Comparison of ENCODE assay signal across 26 mouse cellular contexts in genomic region chr8:92950639-92951371, GRCm38 (mm10). TPM values are rescaled to one million over a fixed set of nuclear protein-coding genes. Genes with fewer than 3 reads are reported as not detected.
DNase-seq lines count a peak whose midpoint lies in the region; ATAC-seq and TF ChIP-seq lines count a peak whose summit lies in the region.
"Had no signal": no experiment of that assay in that cellular context is flagged by ENCODE, and none has a peak within 500 bp of the region (broad histone marks: within the 10 kb centered on the region; RNA-seq: fewer than 3 reads in every experiment).

No protein-coding gene starts in this region.

- ATAC-seq in forebrain, embryonic 14.5 days: no peak
- ATAC-seq in forebrain, postnatal 0 days: no peak
- ATAC-seq in lung, embryonic 14.5 days (ENCODE audit: insufficient read depth): peak; percentile 87
- peak; percentile 83 for ATAC-seq in lung, embryonic 16.5 days (ENCODE audit: low read depth)
- ATAC-seq: activated CD4-positive, CD25-positive, alpha-beta regulatory T cell, adult 4 months; CD4-positive, CD25-positive, alpha-beta regulatory T cell, adult 4 months; forebrain, embryonic 13.5 days; Patski had no signal

- H3K36me3 ChIP-seq in forebrain, embryonic 14.5 days (ENCODE audit: control insufficient read depth, insufficient read depth, low read length): no peaks in the 10 kb centered on the region
- H3K36me3 ChIP-seq in forebrain, postnatal 0 days (ENCODE audit: insufficient read depth): no peaks in the 10 kb centered on the region
- no peaks in the 10 kb centered on the region for H3K36me3 ChIP-seq in lung, embryonic 14.5 days (ENCODE audit: insufficient read depth)
- no peaks in the 10 kb centered on the region for H3K36me3 ChIP-seq in lung, embryonic 16.5 days (ENCODE audit: control insufficient read depth, insufficient read depth, low read length)
- H3K36me3 ChIP-seq: embryonic facial prominence, embryonic 10.5 days; embryonic facial prominence, embryonic 12.5 days; G1E had no signal

- H3K9ac ChIP-seq in forebrain, embryonic 14.5 days (ENCODE audit: low read length): no peak overlapping the region
- H3K9ac ChIP-seq in forebrain, postnatal 0 days: no peak overlapping the region
- H3K9ac ChIP-seq in lung, embryonic 14.5 days: no peak overlapping the region
- no peak overlapping the region for H3K9ac ChIP-seq in lung, embryonic 16.5 days (ENCODE audit: low read length)
- H3K9ac ChIP-seq: embryonic facial prominence, embryonic 12.5 days; forebrain, embryonic 13.5 days had no signal

- DNase-seq in forebrain, embryonic 14.5 days (ENCODE audit: low spot score): peak; percentile 11
- DNase-seq in forebrain, postnatal 0 days: no peak
- peak; percentile 80 for DNase-seq in lung, embryonic 14.5 days
- DNase-seq in lung, postnatal 10 days: no peak
- DNase-seq in lung, postnatal 25 days (ENCODE audit: low spot score): no peak
- peak; percentile 6 for DNase-seq in lung, postnatal 14 days
- DNase-seq in kidney, postnatal 36 days: no peak
- DNase-seq: adrenal gland, adult 8-10 months; adrenal gland, postnatal 14 days; adrenal gland, postnatal 36 days; B cell, adult 2 months; cerebellum, adult 11-12 months; cerebellum, adult 2 months; cerebellum, adult 9-10 months; cerebellum, postnatal 10 days; cerebellum, postnatal 25 days had no signal

- H3K4me1 ChIP-seq in forebrain, embryonic 14.5 days (ENCODE audit: control insufficient read depth, insufficient read depth, low read length): no peaks in the 10 kb centered on the region
- H3K4me1 ChIP-seq in forebrain, postnatal 0 days (ENCODE audit: insufficient read depth): no peaks in the 10 kb centered on the region
- H3K4me1 ChIP-seq in lung, embryonic 14.5 days (ENCODE audit: insufficient read depth): no peaks in the 10 kb centered on the region
- peaks cover 8% of the 10 kb centered on the region for H3K4me1 ChIP-seq in lung, embryonic 16.5 days (replicated peaks; ENCODE audit: control insufficient read depth, insufficient read depth, low read length)
- H3K4me1 ChIP-seq: embryonic facial prominence, embryonic 10.5 days; embryonic facial prominence, embryonic 12.5 days; forebrain, embryonic 13.5 days had no signal

- no peak overlapping the region for H3K27ac ChIP-seq in forebrain, embryonic 14.5 days (ENCODE audit: low read depth, low read length)
- no peak overlapping the region for H3K27ac ChIP-seq in forebrain, postnatal 0 days (ENCODE audit: low read depth, low read length)
- no peak overlapping the region for H3K27ac ChIP-seq in lung, embryonic 14.5 days (ENCODE audit: low read depth)
- no peak overlapping the region for H3K27ac ChIP-seq in lung, embryonic 16.5 days (ENCODE audit: low read length)
- H3K27ac ChIP-seq: embryonic facial prominence, embryonic 10.5 days; embryonic facial prominence, embryonic 12.5 days; forebrain, embryonic 13.5 days had no signal

- no peaks in the 10 kb centered on the region for H3K9me3 ChIP-seq in forebrain, embryonic 14.5 days (replicated peaks; ENCODE audit: control insufficient read depth, low read length)
- no peaks in the 10 kb centered on the region for H3K9me3 ChIP-seq in forebrain, postnatal 0 days (ENCODE audit: low read length)
- H3K9me3 ChIP-seq in lung, embryonic 14.5 days (ENCODE audit: low read depth, low read length): no peaks in the 10 kb centered on the region
- no peaks in the 10 kb centered on the region for H3K9me3 ChIP-seq in lung, embryonic 16.5 days (ENCODE audit: control insufficient read depth, low read length)
- H3K9me3 ChIP-seq: embryonic facial prominence, embryonic 10.5 days; embryonic facial prominence, embryonic 12.5 days; forebrain, embryonic 13.5 days had no signal

- no peak overlapping the region for H3K4me2 ChIP-seq in forebrain, embryonic 14.5 days (ENCODE audit: low read length)
- H3K4me2 ChIP-seq in forebrain, postnatal 0 days (ENCODE audit: low read depth): no peak overlapping the region
- no peak overlapping the region for H3K4me2 ChIP-seq in lung, embryonic 14.5 days
- no peak overlapping the region for H3K4me2 ChIP-seq in lung, embryonic 16.5 days (ENCODE audit: low read depth, low read length)
- H3K4me2 ChIP-seq: embryonic facial prominence, embryonic 12.5 days; forebrain, embryonic 13.5 days had no signal

- WGBS in forebrain, embryonic 14.5 days: 74% methylated on average over 12 of the region's 12 CpGs
- 60% methylated on average over 12 of the region's 12 CpGs for WGBS in forebrain, postnatal 0 days
- WGBS in lung, embryonic 14.5 days: 25% methylated on average over 12 of the region's 12 CpGs
- 31% methylated on average over 12 of the region's 12 CpGs for WGBS in lung, embryonic 16.5 days

- H3K27me3 ChIP-seq in forebrain, embryonic 14.5 days (replicated peaks; ENCODE audit: control insufficient read depth, insufficient read depth, low read length): no peaks in the 10 kb centered on the region
- no peaks in the 10 kb centered on the region for H3K27me3 ChIP-seq in forebrain, postnatal 0 days (ENCODE audit: insufficient read depth, low read length)
- no peaks in the 10 kb centered on the region for H3K27me3 ChIP-seq in lung, embryonic 14.5 days (ENCODE audit: insufficient read depth, low read length)
- no peaks in the 10 kb centered on the region for H3K27me3 ChIP-seq in lung, embryonic 16.5 days (ENCODE audit: control insufficient read depth, insufficient read depth, low read depth, low read length)
- H3K27me3 ChIP-seq: CH12.LX; embryonic facial prominence, embryonic 12.5 days; forebrain, embryonic 13.5 days had no signal

- no peak for TF ChIP-seq CTCF in forebrain, postnatal 0 days (IDR thresholded peaks at IDR 0.05; ENCODE audit: low read depth)
- no peak for TF ChIP-seq CTCF in lung, embryonic 14.5 days (IDR thresholded peaks at IDR 0.05; ENCODE audit: low read depth)

- H3K4me3 ChIP-seq in forebrain, embryonic 14.5 days (ENCODE audit: low read depth, low read length): no peak overlapping the region
- H3K4me3 ChIP-seq in forebrain, postnatal 0 days (ENCODE audit: low read depth, low read length): no peak overlapping the region
- H3K4me3 ChIP-seq in lung, embryonic 14.5 days (ENCODE audit: low read depth, low read length): no peak overlapping the region
- no peak overlapping the region for H3K4me3 ChIP-seq in lung, embryonic 16.5 days (ENCODE audit: low read length)
- H3K4me3 ChIP-seq: embryonic facial prominence, embryonic 10.5 days; embryonic facial prominence, embryonic 12.5 days; forebrain, embryonic 13.5 days had no signal

RNA-seq across cellular contexts. Expression of gene Slc6a2, which starts 9.1 kb away (rescaled TPM):
- not detected in 2 replicates for polyA plus RNA-seq in forebrain, embryonic 14.5 days (2014; fragmentation: Nextera tagmentation; extraction: Ambion mirVana)
- total RNA-seq in forebrain, postnatal 0 days (2014; rRNA removed): 0.08 TPM in 1 of 2 replicates, not detected in the other
- polyA plus RNA-seq in forebrain, postnatal 0 days (2015; fragmentation: Nextera tagmentation; extraction: Ambion mirVana): not detected in 2 replicates
- 0.08 and 0.16 TPM in 2 replicates for polyA plus RNA-seq in lung, embryonic 14.5 days (2014; fragmentation: Nextera tagmentation; extraction: Ambion mirVana)
- 0.58 and 0.70 TPM in 2 replicates for polyA plus RNA-seq in lung, embryonic 16.5 days (2015; fragmentation: Nextera tagmentation; extraction: Ambion mirVana)
- total RNA-seq: CH12.LX had no signal
- polyA plus RNA-seq: activated CD4-positive, CD25-positive, alpha-beta regulatory T cell, adult 4 months; CD4-positive, CD25-positive, alpha-beta regulatory T cell, adult 4 months; forebrain, embryonic 11.5 days; forebrain, embryonic 13.5 days; G1E; Patski had no signal

RNA-seq across cellular contexts. Expression of gene Capns2, which starts 49.6 kb away (rescaled TPM):
- polyA plus RNA-seq in forebrain, embryonic 14.5 days (2014; fragmentation: Nextera tagmentation; extraction: Ambion mirVana): not detected in 2 replicates
- 1.2 and 1.8 TPM in 2 replicates for total RNA-seq in forebrain, postnatal 0 days (2014; rRNA removed)
- polyA plus RNA-seq in forebrain, postnatal 0 days (2015; fragmentation: Nextera tagmentation; extraction: Ambion mirVana): not detected in 2 replicates
- polyA plus RNA-seq in lung, embryonic 14.5 days (2014; fragmentation: Nextera tagmentation; extraction: Ambion mirVana): 0.26 and 1.2 TPM in 2 replicates
- 0.55 and 0.57 TPM in 2 replicates for polyA plus RNA-seq in lung, embryonic 16.5 days (2015; fragmentation: Nextera tagmentation; extraction: Ambion mirVana)
- total RNA-seq: adrenal gland, postnatal 14 days; CH12.LX; G1E had no signal
- polyA plus RNA-seq: activated CD4-positive, CD25-positive, alpha-beta regulatory T cell, adult 4 months; CD4-positive, CD25-positive, alpha-beta regulatory T cell, adult 4 months; embryonic facial prominence, embryonic 10.5 days; forebrain, embryonic 11.5 days; forebrain, embryonic 13.5 days; G1E had no signal

Comparison
In these comparisons a context has a peak if more than half of its experiments do, and no peak if none do; other contexts are left out.
1. DNase-seq: peak in forebrain, embryonic 14.5 days (single experiment), lung, embryonic 14.5 days (single experiment) and lung, postnatal 14 days (single experiment); none in forebrain, postnatal 0 days (single experiment), lung, postnatal 10 days (single experiment), lung, postnatal 25 days (single experiment) and kidney, postnatal 36 days (0 of 2).
2. ATAC-seq: peak in lung, embryonic 14.5 days (single experiment) and lung, embryonic 16.5 days (single experiment); none in forebrain, embryonic 14.5 days (single experiment) and forebrain, postnatal 0 days (single experiment).